Mouse (Mus musculus): ENCODE measurements around the gene Atxn7l3. TPM values are rescaled to one million over a fixed set of nuclear protein-coding genes. Genes with fewer than 3 reads are reported as not detected.

Gene Atxn7l3
- polyA plus RNA-seq, 1 experiment from 2014 or later = 20.8 TPM

Other genes with a start within 250 kb of the Atxn7l3 start
- 7.6 and 8.4 TPM in 2 replicates for gene Mpp2, start 208.1 kb downstream of the Atxn7l3 start, polyA plus RNA-seq (2014; fragmentation: Nextera tagmentation; extraction: Ambion mirVana)
- gene Ppy, start 195.3 kb downstream of the Atxn7l3 start, polyA plus RNA-seq (2014; fragmentation: Nextera tagmentation; extraction: Ambion mirVana) = not detected in 2 replicates
- gene Pyy, start 188.8 kb downstream of the Atxn7l3 start, polyA plus RNA-seq (2014; fragmentation: Nextera tagmentation; extraction: Ambion mirVana) = 0.58 and 0.90 TPM in 2 replicates
- 0.28 and 0.49 TPM in 2 replicates for gene Nags, start 151.1 kb downstream of the Atxn7l3 start, polyA plus RNA-seq (2014; fragmentation: Nextera tagmentation; extraction: Ambion mirVana)
- gene Tmem101, start 140.2 kb downstream of the Atxn7l3 start, polyA plus RNA-seq (2014; fragmentation: Nextera tagmentation; extraction: Ambion mirVana) = 30.0 and 31.1 TPM in 2 replicates
- gene Lsm12, start 111.3 kb downstream of the Atxn7l3 start, polyA plus RNA-seq (2014; fragmentation: Nextera tagmentation; extraction: Ambion mirVana) = 92.9 and 98.4 TPM in 2 replicates
- 27.9 and 29.3 TPM in 2 replicates for gene G6pc3, start 107.0 kb downstream of the Atxn7l3 start, polyA plus RNA-seq (2014; fragmentation: Nextera tagmentation; extraction: Ambion mirVana)
- 44.0 and 47.2 TPM in 2 replicates for gene Hdac5, start 66.5 kb downstream of the Atxn7l3 start, polyA plus RNA-seq (2014; fragmentation: Nextera tagmentation; extraction: Ambion mirVana)
- gene BC030867, start 47.7 kb downstream of the Atxn7l3 start, polyA plus RNA-seq (2014; fragmentation: Nextera tagmentation; extraction: Ambion mirVana) = 11.7 and 12.6 TPM in 2 replicates
- 0.25 and 0.33 TPM in 2 replicates for gene Asb16, start 27.9 kb downstream of the Atxn7l3 start, polyA plus RNA-seq (2014; fragmentation: Nextera tagmentation; extraction: Ambion mirVana)
- gene Tmub2, start 11.7 kb downstream of the Atxn7l3 start, polyA plus RNA-seq (2014; fragmentation: Nextera tagmentation; extraction: Ambion mirVana) = 49.8 and 55.9 TPM in 2 replicates
- gene Ubtf, start 23.1 kb upstream of the Atxn7l3 start, polyA plus RNA-seq (2014; fragmentation: Nextera tagmentation; extraction: Ambion mirVana) = 73.3 and 83.9 TPM in 2 replicates
- gene Slc4a1, start 69.6 kb upstream of the Atxn7l3 start, polyA plus RNA-seq (2014; fragmentation: Nextera tagmentation; extraction: Ambion mirVana) = 6.0 and 6.8 TPM in 2 replicates
- gene Rundc3a, start 96.8 kb upstream of the Atxn7l3 start, polyA plus RNA-seq (2014; fragmentation: Nextera tagmentation; extraction: Ambion mirVana) = 7.1 and 7.8 TPM in 2 replicates
- gene Slc25a39, start 111.3 kb upstream of the Atxn7l3 start, polyA plus RNA-seq (2014; fragmentation: Nextera tagmentation; extraction: Ambion mirVana) = 190 and 194 TPM in 2 replicates
- 121 and 129 TPM in 2 replicates for gene Grn, start 133.7 kb upstream of the Atxn7l3 start, polyA plus RNA-seq (2014; fragmentation: Nextera tagmentation; extraction: Ambion mirVana)
- 6.8 and 10.7 TPM in 2 replicates for gene Fam171a2, start 151.1 kb upstream of the Atxn7l3 start, polyA plus RNA-seq (2014; fragmentation: Nextera tagmentation; extraction: Ambion mirVana)
- 6.0 and 6.6 TPM in 2 replicates for gene Itga2b, start 173.5 kb upstream of the Atxn7l3 start, polyA plus RNA-seq (2014; fragmentation: Nextera tagmentation; extraction: Ambion mirVana)

Measured in embryonic facial prominence, embryonic 14.5 days (tissue).